Mouse (Mus musculus) gastrocnemius, postnatal 14 days (tissue): ENCODE measurements around the gene AC170998.1. TPM values are rescaled to one million over a fixed set of nuclear protein-coding genes. Genes with fewer than 3 reads are reported as not detected.
"Not testable (repeated sequence)": the region's sequence is repeated elsewhere in the genome, so short reads cannot be mapped to it uniquely, and the experiment has no call there.

Experiments used
- DNase-seq: peaks from one replicate; pipeline ENCODE4 v3.0.0; 2021; ENCODE audit warnings: mixed read lengths
- intact Hi-C: fragments of 180-260 bp; cut with DNase I; formaldehyde crosslinking; loops from one replicate; pipeline ENCODE4 v1.15.1; 2025; ENCODE audit warnings: low total_unique reads
- total RNA-seq, 2 experiments: library from RNA; stranded (reverse); gene quantifications; 2 replicates each; pipeline ENCODE4 v1.2.3; 2021

Gene AC170998.1
- total RNA-seq, 2 experiments from 2014 or later: 0.53 TPM; not detected in 1

- intact Hi-C loops: no loop called here
- DNase-seq: no peak
Measured at GRCm38 (mm10) chr17:28743916-28744315, 18.0 kb downstream of the AC170998.1 start.

GRCm38 (mm10) chr17:28745773-28746172 is 19.9 kb downstream of the AC170998.1 start:
- intact Hi-C loops: no loop called here

GRCm38 (mm10) chr17:28748001-28748400 is 22.1 kb downstream of the AC170998.1 start:
- intact Hi-C loops: no loop called here

More at GRCm38 (mm10) chr17:28745773-28746172, 19.9 kb downstream of the AC170998.1 start:
- no peak for DNase-seq

GRCm38 (mm10) chr17:28750580-28750979 is 24.7 kb downstream of the AC170998.1 start:
- DNase-seq: no peak
- intact Hi-C loops: loop anchor here (10.0 kb wide), 1 partner anchor 56 kb away; the partner anchor contains the start of genes Mapk14 and Slc26a8

More at GRCm38 (mm10) chr17:28748001-28748400, 22.1 kb downstream of the AC170998.1 start:
- no peak for DNase-seq

GRCm38 (mm10) chr17:28756447-28756846 is 30.6 kb downstream of the AC170998.1 start:
- intact Hi-C loops: loop anchor here (10.0 kb wide), 1 partner anchor 62 kb away; the partner anchor contains the start of genes Mapk14 and Slc26a8
- DNase-seq: no peak

GRCm38 (mm10) chr17:28757470-28757869 is 31.6 kb downstream of the AC170998.1 start:
- DNase-seq: peak; percentile 40
- intact Hi-C loops: loop anchor here (10.0 kb wide), 1 partner anchor 63 kb away; the partner anchor contains the start of genes Mapk14 and Slc26a8

- DNase-seq: no peak
- intact Hi-C loops: loop anchor here (5.0 kb wide), 2 partner anchors 36 to 166 kb away; no protein-coding TSS in a partner anchor
Measured at GRCm38 (mm10) chr17:28760736-28761312, 34.9 kb downstream of the AC170998.1 start.

GRCm38 (mm10) chr17:28761871-28762270 is 36.0 kb downstream of the AC170998.1 start:
- intact Hi-C loops: loop anchor here (5.0 kb wide), 2 partner anchors 35 to 165 kb away; no protein-coding TSS in a partner anchor
- DNase-seq: peak; percentile 75

- intact Hi-C loops: no loop called here
Measured at GRCm38 (mm10) chr17:28766203-28766602, 40.3 kb downstream of the AC170998.1 start.

GRCm38 (mm10) chr17:28766781-28767515 is 41.1 kb downstream of the AC170998.1 start:
- DNase-seq: no peak
- intact Hi-C loops: no loop called here

More at GRCm38 (mm10) chr17:28766203-28766602, 40.3 kb downstream of the AC170998.1 start:
- DNase-seq: no peak

GRCm38 (mm10) chr17:28769121-28769874 is 43.4 kb downstream of the AC170998.1 start, which contains the start of gene Mapk13:
Gene Mapk13, plus strand, starts transcription at chr17:28769297.
- intact Hi-C loops: no loop called here
- DNase-seq: no peak

- no peak for DNase-seq
- intact Hi-C loops: no loop called here
Measured at GRCm38 (mm10) chr17:28769875-28770421, 44.1 kb downstream of the AC170998.1 start.

GRCm38 (mm10) chr17:28771289-28771688 is 45.4 kb downstream of the AC170998.1 start:
- DNase-seq: no peak
- intact Hi-C loops: no loop called here

- not testable (repeated sequence) for DNase-seq
Measured at GRCm38 (mm10) chr17:28774303-28774702, 48.4 kb downstream of the AC170998.1 start.

GRCm38 (mm10) chr17:28775161-28775560 is 49.3 kb downstream of the AC170998.1 start:
- intact Hi-C loops: no loop called here
- DNase-seq: no peak

More at GRCm38 (mm10) chr17:28774303-28774702, 48.4 kb downstream of the AC170998.1 start:
- intact Hi-C loops: not testable (repeated sequence)
